Mouse (Mus musculus) small intestine, adult 2 months (tissue): ENCODE measurements around the gene Phactr1.

Experiments
- CTCF ChIP-seq: fragments of 200-500 bp; IDR thresholded peaks from 2 replicates; pipeline ENCODE4 v1.5.1; 2012; ENCODE audit warnings: low read depth, mild to moderate bottlenecking, control low read depth, inconsistent platforms, low read length, moderate library complexity, mixed read lengths; ENCODE audit not compliant: insufficient replicate concordance, insufficient read length; ENCODE audit errors: extremely low read depth
- POLR2A ChIP-seq: fragments of 200-500 bp; IDR thresholded peaks from 2 replicates; pipeline ENCODE4 v1.6.1; 2012; ENCODE audit warnings: low read depth, mild to moderate bottlenecking, control low read depth, inconsistent platforms, low read length, moderate library complexity

DNA sequence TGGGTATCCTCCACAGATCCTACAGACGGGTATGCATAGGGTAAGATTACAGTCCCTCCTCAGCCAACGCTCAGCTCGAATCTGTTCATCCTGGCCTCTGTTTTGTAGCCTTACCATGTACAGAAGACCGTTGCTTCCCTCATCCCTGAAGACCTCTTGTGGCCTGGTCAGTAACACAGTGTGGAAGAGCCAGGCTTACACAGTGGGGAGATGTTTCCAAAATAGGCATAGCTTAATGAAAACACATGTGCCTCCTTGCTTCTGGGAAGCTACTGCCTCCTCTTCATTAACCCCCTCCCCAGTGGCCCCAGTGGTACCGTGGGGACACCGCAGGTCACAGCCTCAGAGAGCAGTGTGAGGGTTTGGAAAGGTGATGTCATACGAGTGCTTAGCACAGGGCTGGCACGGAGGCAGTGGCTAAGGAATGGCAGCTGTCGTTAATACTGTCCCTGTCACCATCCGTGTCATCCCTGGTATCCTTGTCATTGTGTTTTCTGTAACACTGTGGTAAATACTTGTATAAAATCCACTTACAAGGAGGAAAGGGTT is 268.4 kb downstream of the Phactr1 start:
- TF ChIP-seq CTCF (no peak), POLR2A (no peak)
